Mouse (Mus musculus) adrenal gland, adult 8-10 months (tissue): Measurements from ENCODE around the gene Mcm5. TPM values are rescaled to one million over a fixed set of nuclear protein-coding genes. Genes with fewer than 3 reads are reported as not detected.

Experiments used
- DNase-seq: peaks from one replicate; pipeline ENCODE4 v3.0.0; 2022
- total RNA-seq, 4 experiments: library from RNA; stranded (reverse); gene quantifications; 2 replicates each; pipeline ENCODE4 v1.2.4; 2022

The Mcm5 gene
- total RNA-seq = 10 to 100 TPM in 3 of 4 experiments, 1 to 10 TPM in 1; 9.8 to 13.0 (median 11.8) TPM

DNA sequence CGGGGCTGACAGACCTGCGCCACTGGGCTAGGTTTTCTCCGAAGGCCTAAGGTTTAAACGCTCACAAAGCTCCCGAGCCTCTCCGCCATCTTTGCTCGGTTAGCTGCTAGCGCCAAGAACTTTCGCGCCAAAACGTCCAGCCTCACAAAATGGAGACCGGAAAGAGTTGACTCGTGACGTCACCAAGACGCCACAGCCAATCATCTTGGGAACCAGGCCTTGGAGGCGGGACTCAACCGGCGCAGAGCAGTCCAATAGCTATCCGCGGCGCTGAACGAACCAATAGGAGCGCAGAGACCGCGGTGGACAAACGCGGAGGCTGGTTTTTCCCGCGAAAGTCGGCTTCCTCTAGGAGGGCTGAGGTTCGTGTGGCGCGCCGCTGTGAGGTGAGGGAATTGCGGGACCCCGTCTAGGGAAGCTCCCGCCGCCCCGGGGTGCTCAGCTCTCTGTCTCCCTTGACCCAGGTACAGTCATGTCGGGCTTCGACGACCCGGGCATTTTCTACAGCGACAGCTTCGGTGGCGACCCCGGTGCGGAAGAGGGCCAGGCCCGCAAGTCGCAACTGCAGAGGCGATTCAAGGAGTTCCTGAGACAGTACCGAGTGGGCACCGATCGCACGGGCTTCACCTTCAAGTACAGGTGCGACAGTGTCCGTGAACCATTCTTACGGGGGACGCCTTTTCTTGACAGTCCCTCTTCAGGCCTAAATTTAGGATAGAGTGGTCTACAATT is at the start of gene Mcm5:
TSS of gene Mcm5 (plus strand) at position 334 of the 732 bp plus-strand sequence.
- DNase-seq = peak; percentile 99

- DNase-seq = no peak
These were observed 49.3 kb upstream of the Mcm5 start for GRCm38 (mm10) chr8:75060022-75060421.

DNA sequence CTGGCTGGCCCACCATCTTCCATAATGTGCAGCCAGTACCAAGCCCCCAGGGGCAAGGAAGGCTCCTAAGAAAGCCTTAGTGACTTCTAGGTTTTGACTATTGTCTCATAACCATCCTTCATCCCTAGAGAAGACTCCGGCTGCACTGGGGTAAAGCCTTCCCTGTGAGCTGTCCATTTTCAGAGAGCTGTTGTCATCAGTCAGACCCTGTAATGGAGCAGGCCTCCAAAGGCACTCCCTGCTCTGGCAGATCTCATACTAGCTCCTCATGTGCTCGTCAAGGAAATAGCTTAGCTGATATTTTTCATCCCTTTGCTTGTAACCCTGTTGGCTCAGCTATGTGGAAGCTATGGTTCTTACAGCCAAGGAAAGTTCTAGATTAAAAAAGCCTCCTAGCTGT is 48.6 kb upstream of the Mcm5 start:
- DNase-seq = no peak

GRCm38 (mm10) chr8:75063290-75063689 is 46.1 kb upstream of the Mcm5 start:
- peak; percentile 35 for DNase-seq

DNA sequence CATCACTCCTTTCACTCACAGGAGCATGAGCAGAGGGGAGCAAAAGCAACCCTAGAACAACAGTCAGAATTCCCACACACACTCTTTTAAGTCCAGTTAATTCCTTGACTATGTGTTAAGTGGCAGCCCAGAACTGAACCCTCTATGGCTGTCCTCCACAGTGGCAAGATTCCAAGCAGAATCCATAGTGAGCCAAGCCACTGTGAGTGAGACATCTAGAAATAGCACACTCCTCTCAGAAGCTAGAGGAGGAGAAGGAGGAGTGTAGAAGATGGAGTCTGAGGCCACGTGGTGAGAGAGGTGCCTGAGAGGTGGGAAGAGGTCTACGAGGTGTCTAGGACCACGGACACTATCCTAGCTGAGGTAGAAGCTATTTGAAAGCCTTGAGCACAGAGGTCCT is 44.6 kb upstream of the Mcm5 start:
- no peak for DNase-seq

GRCm38 (mm10) chr8:75067287-75067686 is 42.1 kb upstream of the Mcm5 start:
- no peak for DNase-seq

GRCm38 (mm10) chr8:75070297-75070696 is 39.1 kb upstream of the Mcm5 start:
- no peak for DNase-seq

- peak; percentile 71 for DNase-seq
These were observed 37.6 kb upstream of the Mcm5 start for GRCm38 (mm10) chr8:75071627-75072346.

DNA sequence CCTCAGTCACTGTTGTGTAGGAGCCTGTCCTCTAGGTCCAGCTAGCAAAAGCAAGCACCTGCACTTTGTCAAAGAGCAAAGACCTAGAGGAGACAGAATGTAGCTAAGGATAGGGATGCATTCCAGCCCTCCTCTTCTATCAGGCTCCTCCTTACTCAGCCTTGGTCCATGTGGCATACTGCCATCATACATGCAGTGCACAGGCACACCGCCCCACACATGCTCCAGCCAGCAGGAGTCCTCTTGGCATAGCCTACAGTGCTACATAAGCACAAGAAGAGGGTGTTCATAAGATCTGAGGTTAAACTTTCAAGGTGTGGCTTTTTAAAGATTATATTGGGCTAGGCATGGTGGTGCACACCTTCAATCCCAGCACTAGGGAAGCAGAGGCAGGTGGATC is 34.5 kb upstream of the Mcm5 start:
- no peak for DNase-seq

GRCm38 (mm10) chr8:75078215-75078614 is 31.2 kb upstream of the Mcm5 start:
- DNase-seq = no peak

GRCm38 (mm10) chr8:75078851-75079250 is 30.5 kb upstream of the Mcm5 start:
- no peak for DNase-seq

DNA sequence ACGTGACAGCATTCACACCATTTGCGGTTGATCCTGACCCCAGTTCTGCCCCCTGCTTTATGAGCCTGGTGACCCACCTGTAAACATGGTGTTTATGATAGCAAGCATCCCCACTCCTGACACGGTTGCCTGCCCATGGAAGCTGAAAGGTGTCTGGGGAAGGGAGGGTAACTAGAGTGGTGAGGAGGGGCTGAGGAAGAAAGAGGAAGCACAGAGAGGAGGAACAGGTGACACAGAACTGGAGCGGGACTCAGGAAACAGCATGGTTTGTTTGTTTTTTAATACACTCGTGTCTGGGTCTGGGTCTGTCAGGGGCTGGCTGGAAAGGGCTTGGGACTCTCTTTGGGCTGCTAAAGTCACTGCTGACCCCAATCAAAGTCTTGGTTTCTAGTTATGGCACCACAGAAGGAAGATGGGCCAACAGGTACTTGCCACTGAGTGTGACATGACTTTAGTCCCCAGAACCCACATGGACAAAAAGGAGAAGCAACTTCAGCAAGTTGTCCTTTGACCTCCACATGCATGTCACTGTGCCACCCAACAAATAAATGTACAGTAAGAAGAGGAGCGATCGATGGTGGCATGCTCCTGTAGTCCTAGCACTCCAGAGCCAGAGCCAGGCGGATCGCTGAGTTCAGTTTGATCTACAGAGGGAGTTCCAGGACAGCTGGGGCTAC is 27.9 kb upstream of the Mcm5 start:
- DNase-seq = no peak

DNA sequence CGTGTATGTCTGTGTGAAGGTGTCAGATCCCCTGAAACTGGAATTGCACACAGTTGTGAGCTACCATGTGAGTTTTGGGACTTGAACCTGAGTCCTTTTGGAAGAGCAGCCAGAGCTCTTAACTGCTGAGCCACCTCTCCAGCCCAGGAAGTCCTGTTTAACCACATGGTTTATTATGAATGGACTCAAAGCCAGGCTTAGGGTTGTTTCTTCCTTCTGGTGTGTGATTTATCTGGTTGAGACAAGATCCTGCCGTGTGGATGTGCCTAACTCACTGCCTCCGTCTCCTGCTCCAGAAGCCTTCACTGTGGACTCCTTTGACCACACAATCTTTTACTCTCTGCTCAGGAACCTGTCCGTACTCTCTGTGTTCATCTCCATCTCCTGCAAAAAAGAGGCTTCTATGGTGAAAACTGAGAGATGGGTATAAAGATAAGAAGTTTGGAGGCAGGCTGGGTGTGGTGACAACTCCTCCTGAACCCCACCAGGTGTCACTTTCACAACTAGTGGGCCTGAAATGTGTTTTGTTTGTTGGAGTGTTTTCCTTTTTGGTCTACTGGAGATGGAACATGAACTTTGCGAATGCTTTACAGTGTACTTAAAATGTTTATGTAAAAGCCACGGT is 27.1 kb upstream of the Mcm5 start:
- no peak for DNase-seq

DNA sequence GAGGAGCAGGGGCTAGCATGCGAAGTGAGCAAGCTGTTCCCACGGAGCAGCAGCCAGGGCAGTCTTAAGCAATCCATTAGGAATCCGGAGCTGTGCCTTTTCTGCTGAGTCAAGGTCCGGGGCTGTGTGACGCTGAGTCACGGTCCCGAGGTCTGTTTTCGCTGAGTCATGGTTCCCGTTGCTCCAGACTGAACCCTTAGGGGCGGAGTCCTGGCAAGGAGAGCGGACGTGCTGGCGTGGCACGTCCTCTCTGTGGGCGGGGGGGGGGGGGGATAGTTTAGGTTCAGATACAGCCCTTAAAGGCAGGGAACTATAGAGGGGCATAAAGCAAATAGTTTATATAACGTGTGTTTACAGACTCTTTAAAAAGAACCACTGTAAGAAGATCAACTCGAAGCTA is 25.5 kb upstream of the Mcm5 start:
- peak; percentile 97 for DNase-seq

DNA sequence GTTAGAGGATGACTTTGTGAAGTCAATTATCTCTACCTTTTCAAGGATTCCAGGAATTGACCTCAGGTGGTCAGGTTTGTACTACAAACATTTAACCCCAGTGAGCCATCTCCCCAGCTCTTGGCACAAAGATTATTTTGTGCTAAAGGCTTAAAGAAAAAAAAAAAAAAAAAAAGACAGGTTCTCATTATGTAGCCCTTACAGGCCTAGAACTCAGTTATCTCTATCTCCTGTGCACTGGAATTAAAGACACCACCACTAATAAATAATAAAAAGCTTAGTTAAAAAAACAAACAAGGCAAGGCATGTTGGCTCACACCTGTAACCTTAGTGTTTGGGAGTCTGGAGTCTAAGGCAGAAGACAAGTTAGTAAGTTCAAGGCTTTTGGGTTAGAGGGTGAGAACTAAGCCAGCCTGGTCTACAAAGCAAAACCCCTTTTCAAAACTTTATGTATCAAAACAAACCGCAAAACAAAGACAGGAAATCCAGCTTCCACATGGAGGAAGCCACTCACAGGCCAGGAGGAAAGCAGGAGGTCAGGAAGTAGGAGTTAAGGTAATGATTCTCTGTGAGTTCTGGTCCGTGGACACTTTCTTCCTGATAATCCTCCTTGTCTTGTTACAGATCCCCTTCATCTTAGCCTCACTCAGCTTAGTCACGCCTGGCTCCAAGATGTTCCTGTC is 24.8 kb upstream of the Mcm5 start:
- no peak for DNase-seq

DNA sequence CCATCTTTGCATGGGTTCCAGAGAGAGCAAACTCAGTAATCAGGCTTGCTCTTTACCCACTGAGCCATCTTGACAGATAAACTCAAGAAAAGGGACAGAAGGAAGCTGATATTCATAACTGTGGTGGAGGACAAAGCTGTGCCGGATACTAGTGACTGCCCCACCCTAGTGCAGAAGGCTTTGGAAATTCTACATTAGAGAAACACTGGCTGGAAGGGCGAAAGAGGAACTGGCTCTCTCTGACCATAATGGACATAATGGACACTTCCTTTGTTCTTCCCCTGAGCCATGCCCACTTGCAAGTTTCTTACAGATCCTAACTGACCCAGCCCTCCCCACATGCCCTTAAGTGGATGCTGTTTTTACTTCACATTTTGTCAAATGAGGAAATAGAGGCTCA is 23.4 kb upstream of the Mcm5 start:
- no peak for DNase-seq

- DNase-seq = no peak
These were observed 22.2 kb upstream of the Mcm5 start for GRCm38 (mm10) chr8:75087127-75087526.

DNA sequence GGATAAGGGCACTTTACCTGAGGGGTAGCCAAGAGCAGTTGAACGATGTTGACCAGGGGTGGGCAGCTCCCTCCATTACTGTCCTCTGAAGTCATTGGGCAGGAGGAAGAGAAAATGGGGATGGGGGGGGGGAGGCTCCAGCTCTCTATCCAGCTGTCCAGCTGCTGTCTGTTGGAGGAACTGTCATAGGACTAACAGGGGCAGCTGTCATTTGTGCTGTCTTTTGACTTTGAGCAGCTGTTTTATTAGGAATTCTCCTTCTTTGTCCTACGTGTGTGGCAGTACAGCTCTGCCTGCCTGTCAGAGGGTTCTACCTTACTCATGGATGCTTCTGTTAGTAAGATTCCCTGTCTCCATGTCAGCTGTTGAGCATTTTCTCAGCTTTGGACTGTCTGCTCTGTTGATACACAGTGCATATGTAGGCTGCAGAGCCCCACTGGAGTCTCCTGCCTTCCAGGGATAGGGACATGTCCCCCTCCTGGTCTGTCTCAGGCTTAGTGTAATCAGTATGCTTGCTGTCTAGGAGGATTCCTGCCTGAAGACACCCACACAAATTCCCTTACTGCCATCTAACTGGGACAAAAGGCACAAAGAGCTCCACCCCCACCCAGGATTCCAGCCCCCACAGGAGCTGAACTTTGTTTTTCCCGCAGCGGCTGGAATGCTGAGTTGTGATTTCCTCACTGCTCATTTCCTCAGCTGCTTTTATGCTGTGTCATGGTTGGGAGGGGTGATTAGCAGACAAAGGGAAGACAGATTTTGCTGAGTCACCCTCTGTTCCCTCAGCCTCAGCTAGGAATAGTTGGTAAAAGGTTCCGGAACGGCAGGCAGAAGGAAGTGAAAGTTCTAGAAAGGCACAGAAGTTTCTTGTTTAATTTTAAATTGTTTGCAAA is 20.1 kb upstream of the Mcm5 start:
- DNase-seq = peak; percentile 75

GRCm38 (mm10) chr8:75090781-75091365 is 18.5 kb upstream of the Mcm5 start:
- DNase-seq = no peak

DNA sequence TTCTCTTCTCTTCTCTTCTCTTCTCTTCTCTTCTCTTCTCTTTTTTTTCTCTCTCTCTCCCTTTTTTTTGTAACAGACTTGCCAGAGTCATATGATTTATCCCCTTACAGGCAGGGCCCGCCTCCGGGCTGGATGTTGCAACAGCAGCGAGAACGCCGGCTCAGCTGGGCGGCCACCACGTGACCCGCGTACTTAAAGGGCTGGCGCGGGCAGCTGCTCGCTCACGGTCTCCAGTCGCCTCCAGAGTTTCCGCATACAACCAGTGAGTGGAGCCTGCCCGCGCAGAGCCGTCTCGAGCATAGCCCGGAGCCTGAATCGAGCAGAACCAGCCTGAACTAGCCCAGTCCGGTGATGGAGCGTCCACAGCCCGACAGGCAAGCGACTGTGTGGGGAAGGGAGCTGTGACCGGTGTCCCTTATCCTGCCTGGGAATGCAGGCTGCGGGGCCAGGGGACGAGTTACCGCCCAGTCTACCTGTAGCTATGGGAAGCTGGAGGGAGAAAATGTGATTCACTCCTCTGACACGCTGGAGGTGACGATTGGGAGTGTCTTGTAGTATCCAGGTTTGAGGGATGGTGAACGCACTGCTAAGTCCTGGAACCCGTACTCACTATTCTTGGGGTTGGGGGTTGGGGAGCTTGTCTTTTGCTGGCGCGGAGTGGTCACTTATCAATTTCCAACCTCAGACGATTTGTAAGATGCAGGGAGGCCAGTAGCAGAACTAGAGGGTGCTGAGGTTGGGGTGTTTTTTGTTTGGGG is 15.8 kb upstream of the Mcm5 start, which contains the start of gene Hmox1:
TSS of gene Hmox1 (plus strand) at position 223 of the 758 bp plus-strand sequence.
- peak; percentile 93 for DNase-seq
